Mouse (Mus musculus) MEL (cell line): ENCODE data around the gene Masp1.

Experiments used
- CHD1 ChIP-seq: IDR thresholded peaks from 2 replicates; pipeline ENCODE4 v1.6.1; 2012; ENCODE audit warnings: low read depth, mild to moderate bottlenecking, inconsistent platforms, low read length, improper control_type of control experiment
- CTCF ChIP-seq, 3 experiments: IDR thresholded peaks in 2 of 3; conservative IDR thresholded peaks in 1 of 3; 2 replicates each; pipeline ENCODE4 v1.5.1; 2011 to 2012; ENCODE audit warnings: low read length in 3 of 3, low read depth in 2 of 3, mild to moderate bottlenecking in 2 of 3, improper control_type of control experiment in 1 of 3, inconsistent platforms in 1 of 3, mixed read lengths in 1 of 3, moderate library complexity in 1 of 3; ENCODE audit not compliant: control insufficient read depth in 1 of 3, insufficient read depth in 1 of 3, poor library complexity in 1 of 3, severe bottlenecking in 1 of 3
- E2F4 ChIP-seq: IDR thresholded peaks from 2 replicates; pipeline ENCODE4 v1.6.1; 2011; ENCODE audit warnings: low read depth, low read length, improper control_type of control experiment, borderline replicate concordance
- ELF1 ChIP-seq: IDR thresholded peaks from 2 replicates; pipeline ENCODE4 v1.6.1; 2014; ENCODE audit warnings: low read depth, mild to moderate bottlenecking, inconsistent platforms, low read length, improper control_type of control experiment, moderate library complexity
- EP300 ChIP-seq, 2 experiments: IDR thresholded peaks; 2 replicates each; pipeline ENCODE4 v1.6.1; 2011; ENCODE audit warnings: improper control_type of control experiment in 2 of 2, low read length in 2 of 2, low read depth in 1 of 2, mild to moderate bottlenecking in 1 of 2
- ETS1 ChIP-seq: IDR thresholded peaks from 2 replicates; pipeline ENCODE4 v1.6.1; 2012; ENCODE audit warnings: low read depth, mild to moderate bottlenecking, inconsistent platforms, low read length, improper control_type of control experiment, moderate library complexity
- KAT2A ChIP-seq: conservative IDR thresholded peaks from 2 replicates; pipeline ENCODE4 v1.6.1; 2012; ENCODE audit warnings: low read depth, low read length, improper control_type of control experiment, inconsistent platforms
- MEF2A ChIP-seq: IDR thresholded peaks from 2 replicates; pipeline ENCODE4 v1.6.1; 2014; ENCODE audit warnings: low read depth, mild to moderate bottlenecking, inconsistent platforms, low read length, improper control_type of control experiment; ENCODE audit not compliant: poor library complexity, insufficient replicate concordance, severe bottlenecking; ENCODE audit errors: extremely low read depth
- MYC ChIP-seq: IDR thresholded peaks from 2 replicates; pipeline ENCODE4 v1.6.1; 2011; ENCODE audit warnings: low read depth, mild to moderate bottlenecking, low read length, improper control_type of control experiment, moderate library complexity
- POLR2A ChIP-seq, 2 experiments: IDR thresholded peaks; 2 replicates each; pipeline ENCODE4 v1.6.1; 2011 to 2012; ENCODE audit warnings: low read length in 2 of 2, mild to moderate bottlenecking in 2 of 2, control low read depth in 1 of 2, improper control_type of control experiment in 1 of 2, low read depth in 1 of 2, moderate library complexity in 1 of 2; ENCODE audit not compliant: control insufficient read depth in 1 of 2, insufficient read depth in 1 of 2, poor library complexity in 1 of 2
- POLR2AphosphoS5 ChIP-seq: IDR thresholded peaks from 2 replicates; pipeline ENCODE4 v1.6.1; 2012; ENCODE audit warnings: low read depth, borderline replicate concordance, mild to moderate bottlenecking, inconsistent platforms, low read length, moderate library complexity, mixed read lengths
- TCF12 ChIP-seq: IDR thresholded peaks from 2 replicates; pipeline ENCODE4 v1.6.1; 2014; ENCODE audit warnings: low read depth, mild to moderate bottlenecking, inconsistent platforms, low read length, improper control_type of control experiment, moderate library complexity
- UBTF ChIP-seq: IDR thresholded peaks from 2 replicates; pipeline ENCODE4 v1.6.1; 2012; ENCODE audit warnings: low read depth, mild to moderate bottlenecking, inconsistent platforms, low read length, improper control_type of control experiment, moderate library complexity, borderline replicate concordance; ENCODE audit not compliant: insufficient read depth
- ZNF384 ChIP-seq: IDR thresholded peaks from 2 replicates; pipeline ENCODE4 v1.6.1; 2012; ENCODE audit warnings: low read depth, mild to moderate bottlenecking, inconsistent platforms, low read length, improper control_type of control experiment

GRCm38 (mm10) chr16:23472046-23472445 lies 48.6 kb downstream of the Masp1 start:
- TF ChIP-seq MEF2A (no peak), ELF1 (no peak), CHD1 (no peak), POLR2A (IDR thresholded peaks at IDR 0.05; ENCODE audit: control insufficient read depth in 1 of 2, insufficient read depth in 1 of 2, low read depth in 1 of 2, low read length in 2 of 2, poor library complexity in 1 of 2) (no peak), POLR2AphosphoS5 (no peak), KAT2A (no peak), ZNF384 (no peak), TCF12 (no peak), UBTF (no peak), CTCF (IDR thresholded peaks at IDR 0.05 in 2 of 3, conservative IDR thresholded peaks at IDR 0.05 in 1 of 3; ENCODE audit: control insufficient read depth in 1 of 3, insufficient read depth in 1 of 3, low read depth in 2 of 3, low read length in 3 of 3, poor library complexity in 1 of 3, severe bottlenecking in 1 of 3) (no peak), MYC (no peak), EP300 (IDR thresholded peaks at IDR 0.05; ENCODE audit: low read depth in 1 of 2, low read length in 2 of 2) (no peak), E2F4 (no peak), ETS1 (no peak)
